Mouse (Mus musculus): ENCODE measurements around the gene Fbxl4. TPM values are rescaled to one million over a fixed set of nuclear protein-coding genes. Genes with fewer than 3 reads are reported as not detected.
"Not testable (repeated sequence)": the region's sequence is repeated elsewhere in the genome, so short reads cannot be mapped to it uniquely, and the experiment has no call there.

Fbxl4 gene
- polyA plus RNA-seq (2015; fragmentation: Nextera tagmentation; extraction: Ambion mirVana) = 13.1 and 13.2 TPM in 2 replicates

- H3K36me3 ChIP-seq = no peaks in the 10 kb centered on the region
- no peaks in the 10 kb centered on the region for H3K27me3 ChIP-seq
- peak within 1 kb of the TSS; percentile 81 for H3K4me2 ChIP-seq
- H3K9ac ChIP-seq = peak within 1 kb of the TSS; percentile 87
- peak within 1 kb of the TSS; percentile 72 for H3K4me3 ChIP-seq
- peaks cover 4% of the 10 kb centered on the region for H3K9me3 ChIP-seq
- WGBS = under 1% methylated on average over 53 of the region's 62 CpGs
- H3K4me1 ChIP-seq = peaks cover 6% of the 10 kb centered on the region
- peak; percentile 96 for ATAC-seq (ENCODE audit: insufficient number of reproducible peaks, insufficient read depth, low FRiP score, low TSS enrichment, low read depth)
- H3K27ac ChIP-seq = peak within 1 kb of the TSS; percentile 93
These were observed at the start of gene Fbxl4 for GRCm38 (mm10) chr4:22357266-22357930. Gene Fbxl4 (plus strand): TSS chr4:22357543.

- WGBS = 93% methylated on average over 3 of the region's 3 CpGs
- Histone ChIP-seq H3K27ac (no peak overlapping the region), H3K9me3 (no peaks in the 10 kb centered on the region), H3K27me3 (no peaks in the 10 kb centered on the region), H3K9ac (no peak overlapping the region), H3K36me3 (no peaks in the 10 kb centered on the region), H3K4me2 (no peak overlapping the region), H3K4me1 (no peaks in the 10 kb centered on the region), H3K4me3 (no peak overlapping the region)
- ATAC-seq (ENCODE audit: insufficient number of reproducible peaks, insufficient read depth, low FRiP score, low TSS enrichment, low read depth) = no peak
These were observed 42.8 kb upstream of the Fbxl4 start for GRCm38 (mm10) chr4:22314564-22314963.

- no peaks in the 10 kb centered on the region for H3K27me3 ChIP-seq
- 70% methylated on average over 8 of the region's 8 CpGs for whole genome bisulfite sequencing
These were observed 14.3 kb upstream of the Fbxl4 start for GRCm38 (mm10) chr4:22342816-22343573.

GRCm38 (mm10) chr4:22349086-22349485, 8.3 kb upstream of the Fbxl4 start:
- ATAC-seq (ENCODE audit: insufficient number of reproducible peaks, insufficient read depth, low FRiP score, low TSS enrichment, low read depth) = not testable (repeated sequence)

More at GRCm38 (mm10) chr4:22342816-22343573, 14.3 kb upstream of the Fbxl4 start:
- Histone ChIP-seq H3K36me3 (no peaks in the 10 kb centered on the region), H3K4me2 (no peak overlapping the region), H3K4me1 (no peaks in the 10 kb centered on the region), H3K9me3 (no peaks in the 10 kb centered on the region), H3K9ac (no peak overlapping the region), H3K4me3 (no peak overlapping the region), H3K27ac (no peak overlapping the region)
- no peak for ATAC-seq (ENCODE audit: insufficient number of reproducible peaks, insufficient read depth, low FRiP score, low TSS enrichment, low read depth)

GRCm38 (mm10) chr4:22357931-22358300, 573 bp downstream of the Fbxl4 start:
- H3K4me3 ChIP-seq = peak overlapping the region; percentile 72
- no peaks in the 10 kb centered on the region for H3K27me3 ChIP-seq
- peaks cover 4% of the 10 kb centered on the region for H3K9me3 ChIP-seq
- 8% methylated on average over 10 of the region's 10 CpGs for WGBS
- peak overlapping the region; percentile 93 for H3K27ac ChIP-seq
- H3K4me2 ChIP-seq = peak overlapping the region; percentile 81
- ATAC-seq (ENCODE audit: insufficient number of reproducible peaks, insufficient read depth, low FRiP score, low TSS enrichment, low read depth) = peak; percentile 26
- peaks cover 6% of the 10 kb centered on the region for H3K4me1 ChIP-seq
- H3K9ac ChIP-seq = peak overlapping the region; percentile 87
- no peaks in the 10 kb centered on the region for H3K36me3 ChIP-seq

More at GRCm38 (mm10) chr4:22349086-22349485, 8.3 kb upstream of the Fbxl4 start:
- not testable (repeated sequence) for H3K4me2 ChIP-seq, H3K4me1 ChIP-seq, H3K27ac ChIP-seq, H3K36me3 ChIP-seq, H3K9me3 ChIP-seq, H3K27me3 ChIP-seq, H3K9ac ChIP-seq, H3K4me3 ChIP-seq
- 89% methylated on average over 4 of the region's 4 CpGs for WGBS

- no peaks in the 10 kb centered on the region for H3K27me3 ChIP-seq
- ATAC-seq (ENCODE audit: insufficient number of reproducible peaks, insufficient read depth, low FRiP score, low TSS enrichment, low read depth) = no peak
- no peak overlapping the region for H3K27ac ChIP-seq
- H3K9ac ChIP-seq = peak overlapping the region; percentile 87; the same call in 1 of the 2 replicates
- H3K4me3 ChIP-seq = peak overlapping the region; percentile 72; the same call in 1 of the 2 replicates
- H3K4me2 ChIP-seq = peak overlapping the region; percentile 81
- 81% methylated on average over 10 of the region's 10 CpGs for whole genome bisulfite sequencing
- H3K4me1 ChIP-seq = peaks cover 6% of the 10 kb centered on the region
- H3K9me3 ChIP-seq = peaks cover 4% of the 10 kb centered on the region; the same call in 1 of the 2 replicates
- H3K36me3 ChIP-seq = no peaks in the 10 kb centered on the region
These were observed 1.1 kb downstream of the Fbxl4 start for GRCm38 (mm10) chr4:22358487-22358886.

GRCm38 (mm10) chr4:22367368-22367767, 10.0 kb downstream of the Fbxl4 start:
- Histone ChIP-seq H3K4me3 (no peak overlapping the region), H3K9me3 (no peaks in the 10 kb centered on the region), H3K4me2 (no peak overlapping the region), H3K27ac (no peak overlapping the region), H3K36me3 (no peaks in the 10 kb centered on the region), H3K4me1 (no peaks in the 10 kb centered on the region), H3K9ac (no peak overlapping the region), H3K27me3 (no peaks in the 10 kb centered on the region)
- 0 out of 2 replicates have a peak, but pooled peaks have one; percentile 15 for ATAC-seq (ENCODE audit: insufficient number of reproducible peaks, insufficient read depth, low FRiP score, low TSS enrichment, low read depth)
- 46% methylated on average over 5 of the region's 5 CpGs for WGBS

- ATAC-seq (ENCODE audit: insufficient number of reproducible peaks, insufficient read depth, low FRiP score, low TSS enrichment, low read depth) = no peak
- Histone ChIP-seq H3K9me3 (no peaks in the 10 kb centered on the region), H3K4me1 (no peaks in the 10 kb centered on the region), H3K4me3 (no peak overlapping the region), H3K9ac (no peak overlapping the region), H3K36me3 (peaks cover 11% of the 10 kb centered on the region; the same call in 1 of the 2 replicates), H3K27ac (no peak overlapping the region), H3K27me3 (no peaks in the 10 kb centered on the region), H3K4me2 (no peak overlapping the region)
- WGBS = 41% methylated on average over 1 of the region's 1 CpGs
These were observed 21.2 kb downstream of the Fbxl4 start for GRCm38 (mm10) chr4:22378516-22378915.

GRCm38 (mm10) chr4:22380646-22381045, 23.3 kb downstream of the Fbxl4 start:
- Histone ChIP-seq H3K36me3 (peaks cover 12% of the 10 kb centered on the region; the same call in 1 of the 2 replicates), H3K4me3 (no peak overlapping the region), H3K27ac (no peak overlapping the region), H3K9ac (no peak overlapping the region), H3K9me3 (no peaks in the 10 kb centered on the region), H3K27me3 (no peaks in the 10 kb centered on the region), H3K4me1 (no peaks in the 10 kb centered on the region), H3K4me2 (no peak overlapping the region)
- ATAC-seq (ENCODE audit: insufficient number of reproducible peaks, insufficient read depth, low FRiP score, low TSS enrichment, low read depth) = no peak
- WGBS = 69% methylated on average over 6 of the region's 6 CpGs

- 0 out of 2 replicates have a peak, but pooled peaks cover 4% of the 10 kb centered on the region for H3K36me3 ChIP-seq
- H3K9ac ChIP-seq = no peak overlapping the region
- 100% methylated on average over 1 of the region's 1 CpGs for WGBS
- no peak overlapping the region for H3K27ac ChIP-seq
- H3K4me1 ChIP-seq = no peaks in the 10 kb centered on the region
- no peak for ATAC-seq (ENCODE audit: insufficient number of reproducible peaks, insufficient read depth, low FRiP score, low TSS enrichment, low read depth)
- H3K4me3 ChIP-seq = no peak overlapping the region
- H3K27me3 ChIP-seq = no peaks in the 10 kb centered on the region
- no peak overlapping the region for H3K4me2 ChIP-seq
- no peaks in the 10 kb centered on the region for H3K9me3 ChIP-seq
These were observed 26.4 kb downstream of the Fbxl4 start for GRCm38 (mm10) chr4:22383528-22384265.

GRCm38 (mm10) chr4:22390045-22390444, 32.7 kb downstream of the Fbxl4 start:
- no peak for ATAC-seq (ENCODE audit: insufficient number of reproducible peaks, insufficient read depth, low FRiP score, low TSS enrichment, low read depth)
- no peak overlapping the region for H3K4me3 ChIP-seq
- no peaks in the 10 kb centered on the region for H3K27me3 ChIP-seq
- 0 out of 2 replicates have a peak, but pooled peaks cover 4% of the 10 kb centered on the region for H3K36me3 ChIP-seq
- H3K27ac ChIP-seq = no peak overlapping the region
- H3K4me2 ChIP-seq = no peak overlapping the region
- 33% methylated on average over 7 of the region's 7 CpGs for WGBS
- H3K9me3 ChIP-seq = no peaks in the 10 kb centered on the region
- no peak overlapping the region for H3K9ac ChIP-seq
- 0 out of 2 replicates have a peak, but pooled peaks cover 4% of the 10 kb centered on the region for H3K4me1 ChIP-seq
